Mouse (Mus musculus) megakaryocyte, embryonic 14.5 days (primary cell): ENCODE results near the gene Ankrd54.

Source experiments
- FLI1 ChIP-seq: IDR thresholded peaks from 2 replicates; pipeline ENCODE4 v1.6.1; 2012; ENCODE audit warnings: low read length, inconsistent platforms, mixed read lengths
- GATA1 ChIP-seq: IDR thresholded peaks from 3 replicates; pipeline ENCODE4 v1.6.1; 2012; ENCODE audit warnings: mixed read lengths, low read length, inconsistent platforms, borderline replicate concordance

- no peak for TF ChIP-seq GATA1
- no peak for TF ChIP-seq FLI1
These were observed 3.6 kb upstream of the Ankrd54 start for GRCm38 (mm10) chr15:79066276-79066675.
